Mouse (Mus musculus) lung, adult 2 months (tissue): ENCODE results near the gene Cap2.

Experiments used
- CTCF ChIP-seq: fragments of 200-500 bp; IDR thresholded peaks from 2 replicates; pipeline ENCODE4 v1.5.1; 2011; ENCODE audit warnings: mild to moderate bottlenecking, low read length, control low read depth; ENCODE audit not compliant: insufficient read depth
- POLR2A ChIP-seq: fragments of 200-500 bp; IDR thresholded peaks from 2 replicates; pipeline ENCODE4 v1.6.1; 2011; ENCODE audit warnings: low read depth, mild to moderate bottlenecking, control low read depth, low read length, borderline replicate concordance; ENCODE audit errors: extremely low read depth

- no peak for TF ChIP-seq CTCF
- TF ChIP-seq POLR2A: no peak
Measured at GRCm38 (mm10) chr13:46652671-46653070, 151.0 kb downstream of the Cap2 start.
